Mouse (Mus musculus) liver, embryonic 12.5 days (tissue): ENCODE results near the gene Qpctl. TPM values are rescaled to one million over a fixed set of nuclear protein-coding genes. Genes with fewer than 3 reads are reported as not detected.

Experiments
- ATAC-seq: fragments of 200-750 bp; cut with Nextera tagmentation; 2 replicates; pipeline ENCODE4 v1.8.0; 2017; ENCODE audit warnings: moderate number of reproducible peaks, mild to moderate bottlenecking, moderate library complexity
- H3K27ac ChIP-seq: fragments of 300-500 bp; sonication (generic); 2 replicates; pipeline ENCODE4 v1.5.1; 2016; ENCODE audit warnings: mild to moderate bottlenecking
- H3K27me3 ChIP-seq: fragments of 300-500 bp; sonication (generic); replicated peaks from 2 replicates; pipeline ENCODE4 v1.6.1; 2016; ENCODE audit warnings: mild to moderate bottlenecking, moderate library complexity
- H3K36me3 ChIP-seq: fragments of 300-500 bp; sonication (generic); 2 replicates; pipeline ENCODE4 v1.6.1; 2016; ENCODE audit warnings: mild to moderate bottlenecking, moderate library complexity
- H3K4me1 ChIP-seq: fragments of 300-500 bp; sonication (generic); 2 replicates; pipeline ENCODE4 v1.6.1; 2016
- H3K4me2 ChIP-seq: fragments of 300-500 bp; sonication (generic); 2 replicates; pipeline ENCODE4 v1.6.1; 2016; ENCODE audit warnings: mild to moderate bottlenecking, moderate library complexity
- H3K4me3 ChIP-seq: fragments of 300-500 bp; sonication (generic); 2 replicates; pipeline ENCODE4 v1.5.1; 2016; ENCODE audit warnings: mild to moderate bottlenecking, moderate library complexity
- H3K9ac ChIP-seq: fragments of 300-500 bp; sonication (generic); 2 replicates; pipeline ENCODE4 v1.6.1; 2016; ENCODE audit warnings: mild to moderate bottlenecking, moderate library complexity
- H3K9me3 ChIP-seq: fragments of 300-500 bp; sonication (generic); replicated peaks from 2 replicates; pipeline ENCODE4 v1.6.1; 2016; ENCODE audit warnings: mild to moderate bottlenecking, moderate library complexity
- WGBS: fragments of 180-500 bp; shearing (Covaris S2); methylation state at CpG from one replicate; pipeline ENCODE4 v1.1.7; 2016; ENCODE audit not compliant: insufficient replicate concordance; 5-methylcytosine and 5-hydroxymethylcytosine counted together
- polyA plus RNA-seq: library from polyadenylated mRNA; unstranded; fragments of >200 nt; fragmentation: Nextera tagmentation; extraction: Ambion mirVana; gene quantifications from 2 replicates; pipeline ENCODE4 v1.2.1, GENCODE M21; 2016

Qpctl gene
- polyA plus RNA-seq, 1 experiment from 2014 or later, result 5.5 TPM

DNA sequence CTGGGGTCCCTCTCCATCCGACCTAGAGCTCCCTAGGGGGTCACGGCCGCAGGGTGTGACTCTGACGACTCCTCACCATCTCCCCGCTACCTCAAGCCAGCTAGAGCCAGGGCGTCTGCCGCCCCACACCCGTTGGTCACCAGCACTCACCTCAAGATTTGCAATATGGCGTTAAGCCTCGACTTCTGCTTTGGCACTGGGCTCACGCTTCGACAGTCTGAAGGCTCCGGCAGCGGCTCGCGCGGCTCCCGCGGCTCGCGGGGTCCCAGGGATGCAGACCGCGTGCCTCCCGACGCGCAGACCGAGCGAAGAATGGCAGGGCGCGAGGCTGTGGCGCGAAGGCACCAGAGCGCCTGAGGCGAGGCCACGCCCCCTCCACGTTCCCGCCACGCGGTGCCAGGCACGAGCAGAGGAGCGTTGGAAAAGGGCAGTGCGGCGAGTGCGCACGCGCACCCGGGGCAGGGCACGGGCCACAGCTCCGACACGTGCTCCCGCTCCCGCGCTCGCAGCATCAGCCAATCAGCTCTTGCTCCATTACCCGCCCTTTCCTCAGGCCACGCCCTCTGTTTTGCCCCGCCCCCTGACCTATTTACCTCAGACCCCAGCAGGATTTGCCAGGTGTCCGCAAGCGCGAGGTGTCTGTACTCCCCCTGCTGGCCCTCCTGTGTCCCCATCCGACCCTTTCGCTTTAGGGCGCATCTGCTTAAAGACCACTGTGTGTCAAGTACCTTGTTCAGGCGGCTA, 30.9 kb downstream of the Qpctl start, which contains the start of gene Gm4969:
TSS of gene Gm4969 (minus strand) at position 341 of the 744 bp plus-strand sequence.
- H3K4me3 ChIP-seq, result 0 out of 2 replicates have a peak within 1 kb of the TSS, but pooled peaks have one; percentile 8
- H3K4me1 ChIP-seq, result peaks cover 29% of the 10 kb centered on the region
- H3K27ac ChIP-seq, result no peak within 1 kb of the TSS
- no peak within 1 kb of the TSS for H3K9ac ChIP-seq
- H3K27me3 ChIP-seq, result peaks cover 16% of the 10 kb centered on the region
- H3K36me3 ChIP-seq, result no peaks in the 10 kb centered on the region
- H3K9me3 ChIP-seq, result peaks cover 8% of the 10 kb centered on the region
- H3K4me2 ChIP-seq, result peak within 1 kb of the TSS; percentile 95
- 21% methylated on average over 64 of the region's 64 CpGs for WGBS
- ATAC-seq, result no peak

DNA sequence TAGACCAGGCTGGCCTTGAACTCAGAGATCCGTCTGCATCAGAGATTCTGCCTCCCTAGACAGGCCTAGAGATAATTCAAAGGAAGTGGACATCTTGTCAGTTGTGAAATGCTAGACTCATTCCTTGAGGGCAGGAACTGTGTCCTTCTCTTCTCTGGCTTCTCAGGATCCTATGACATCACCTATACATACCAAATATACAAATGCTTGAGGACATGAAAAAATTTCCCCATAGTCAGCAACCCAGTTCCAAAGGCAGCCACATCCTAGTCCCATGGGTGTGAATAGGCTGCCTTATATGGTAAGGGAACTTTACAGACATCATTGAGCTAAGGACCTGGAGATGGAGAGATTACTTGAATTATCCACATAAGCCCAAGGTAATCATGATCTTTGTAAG, 39.5 kb downstream of the Qpctl start:
- H3K27ac ChIP-seq, result no peak overlapping the region
- no peaks in the 10 kb centered on the region for H3K36me3 ChIP-seq
- no peak for ATAC-seq
- H3K4me2 ChIP-seq, result no peak overlapping the region
- WGBS, result 66% methylated on average over 1 of the region's 1 CpGs
- H3K27me3 ChIP-seq, result peaks cover 37% of the 10 kb centered on the region
- H3K9me3 ChIP-seq, result no peaks in the 10 kb centered on the region
- H3K4me1 ChIP-seq, result no peaks in the 10 kb centered on the region
- H3K4me3 ChIP-seq, result no peak overlapping the region
- no peak overlapping the region for H3K9ac ChIP-seq

DNA sequence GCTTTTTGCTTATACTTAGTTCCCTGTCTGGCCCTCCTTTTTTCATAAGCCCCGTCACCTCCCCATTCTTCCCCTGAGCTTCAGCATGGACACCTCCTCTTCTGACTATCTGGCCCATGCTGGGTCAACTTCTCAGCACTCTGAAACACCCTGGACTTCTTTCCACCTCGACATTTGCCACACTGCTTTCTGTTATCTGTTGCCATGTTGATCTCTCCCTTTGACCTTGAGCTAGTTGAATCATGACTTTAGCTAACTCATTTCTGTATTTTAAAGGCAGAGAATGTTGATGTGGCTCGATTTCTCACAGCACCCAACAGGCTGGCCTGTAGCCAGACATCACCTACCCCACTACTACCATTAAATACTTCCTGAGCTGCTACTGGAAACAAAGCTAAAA, 41.7 kb downstream of the Qpctl start:
- 28% methylated on average over 3 of the region's 3 CpGs for WGBS
- H3K9me3 ChIP-seq, result no peaks in the 10 kb centered on the region
- H3K36me3 ChIP-seq, result no peaks in the 10 kb centered on the region
- H3K9ac ChIP-seq, result no peak overlapping the region
- H3K4me2 ChIP-seq, result no peak overlapping the region
- no peak overlapping the region for H3K4me3 ChIP-seq
- no peak overlapping the region for H3K27ac ChIP-seq
- H3K27me3 ChIP-seq, result peaks cover 45% of the 10 kb centered on the region
- H3K4me1 ChIP-seq, result no peaks in the 10 kb centered on the region
- no peak for ATAC-seq

DNA sequence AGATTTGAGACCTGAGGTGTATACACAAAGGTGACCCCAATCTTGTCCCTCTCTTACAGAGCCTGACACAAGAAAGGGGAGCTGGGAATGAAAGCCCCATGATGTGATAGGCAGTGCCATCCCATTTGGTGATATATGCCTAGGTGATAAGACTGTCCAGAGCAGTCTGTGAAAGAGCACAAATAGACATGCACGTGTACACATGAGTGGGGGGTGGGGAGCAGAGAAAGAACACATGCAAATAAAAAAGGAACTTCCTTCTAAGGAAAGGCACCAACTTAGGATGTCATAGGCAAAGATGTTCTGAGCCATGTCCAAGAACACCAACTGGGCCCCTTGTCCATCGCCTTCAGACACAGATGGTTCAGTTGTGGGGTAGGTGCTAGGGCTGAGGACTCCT, 44.6 kb downstream of the Qpctl start:
- H3K4me2 ChIP-seq, result no peak overlapping the region
- no peaks in the 10 kb centered on the region for H3K9me3 ChIP-seq
- H3K27ac ChIP-seq, result no peak overlapping the region
- no peaks in the 10 kb centered on the region for H3K36me3 ChIP-seq
- H3K9ac ChIP-seq, result no peak overlapping the region
- no peaks in the 10 kb centered on the region for H3K4me1 ChIP-seq
- ATAC-seq, result no peak
- no peak overlapping the region for H3K4me3 ChIP-seq
- 51% methylated on average over 2 of the region's 2 CpGs for WGBS
- H3K27me3 ChIP-seq, result peaks cover 54% of the 10 kb centered on the region

DNA sequence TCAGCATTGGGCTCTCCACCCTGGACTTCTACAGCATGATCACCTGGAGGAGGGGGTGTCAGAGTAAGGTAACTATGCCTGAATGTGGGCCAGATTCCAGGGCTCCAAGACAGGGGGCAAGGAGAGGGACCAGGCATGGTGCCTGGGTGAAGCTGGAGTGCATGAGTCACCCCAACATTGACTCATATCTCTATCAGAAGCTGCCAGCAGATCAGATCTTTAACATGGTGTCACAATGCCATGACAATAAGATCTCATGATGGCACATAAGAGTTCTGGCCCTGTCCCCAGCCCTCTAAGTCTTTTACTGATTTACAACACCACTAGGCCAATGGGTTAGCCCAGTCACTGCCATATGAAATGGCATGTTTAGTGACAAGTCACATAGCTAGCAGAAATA, 45.4 kb downstream of the Qpctl start:
- H3K4me2 ChIP-seq, result no peak overlapping the region
- H3K9me3 ChIP-seq, result no peaks in the 10 kb centered on the region
- no peak for ATAC-seq
- H3K4me3 ChIP-seq, result no peak overlapping the region
- no peak overlapping the region for H3K9ac ChIP-seq
- H3K36me3 ChIP-seq, result no peaks in the 10 kb centered on the region
- no peaks in the 10 kb centered on the region for H3K4me1 ChIP-seq
- H3K27me3 ChIP-seq, result peaks cover 58% of the 10 kb centered on the region
- H3K27ac ChIP-seq, result no peak overlapping the region

DNA sequence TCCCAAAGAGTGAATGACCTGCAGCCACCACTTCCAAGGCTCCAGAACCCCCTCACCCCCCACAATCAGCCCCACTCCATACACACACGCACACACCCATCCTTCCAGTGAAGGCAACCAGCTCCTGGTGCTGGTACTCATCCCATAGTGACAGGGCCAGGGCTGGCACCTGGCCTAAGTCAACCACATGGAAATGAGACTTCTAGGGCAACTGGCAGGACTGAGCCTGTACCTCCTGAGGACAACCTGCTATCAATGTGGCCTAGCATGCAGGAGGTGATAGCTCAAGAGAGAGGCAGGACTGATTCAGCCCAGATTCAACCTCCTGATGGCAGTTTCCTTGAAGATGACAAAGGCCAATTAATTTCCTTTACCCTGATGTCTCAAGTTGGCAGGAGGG, 48.8 kb downstream of the Qpctl start:
- ATAC-seq, result no peak
- Histone ChIP-seq H3K9me3 (no peaks in the 10 kb centered on the region), H3K36me3 (no peaks in the 10 kb centered on the region), H3K27ac (no peak overlapping the region), H3K4me2 (no peak overlapping the region), H3K27me3 (peaks cover 81% of the 10 kb centered on the region), H3K9ac (no peak overlapping the region), H3K4me3 (no peak overlapping the region), H3K4me1 (peaks cover 23% of the 10 kb centered on the region)
- 56% methylated on average over 1 of the region's 1 CpGs for WGBS

DNA sequence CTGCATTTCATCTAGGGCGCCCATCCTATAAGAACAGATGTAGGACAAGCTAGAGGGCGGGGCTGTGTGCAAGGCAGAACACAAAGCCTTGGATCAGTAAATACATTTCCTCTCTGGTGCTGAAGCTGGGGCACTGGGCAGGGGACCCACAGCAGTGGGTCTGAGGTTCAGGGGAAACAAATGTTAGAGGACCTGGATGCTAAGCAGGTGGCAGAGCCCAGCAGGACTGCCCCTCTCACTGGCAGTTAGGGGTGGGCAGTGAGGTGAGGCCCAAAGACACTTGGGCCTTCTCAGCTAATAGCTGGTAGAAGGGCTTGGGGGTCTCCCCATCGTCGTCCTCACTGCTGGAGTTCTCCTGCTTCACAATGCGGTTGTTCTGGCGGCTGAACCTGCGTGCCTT, 50.3 kb downstream of the Qpctl start:
- Histone ChIP-seq H3K27me3 (peaks cover 88% of the 10 kb centered on the region), H3K9ac (no peak overlapping the region), H3K9me3 (no peaks in the 10 kb centered on the region), H3K27ac (no peak overlapping the region), H3K4me1 (peaks cover 38% of the 10 kb centered on the region), H3K36me3 (no peaks in the 10 kb centered on the region), H3K4me3 (no peak overlapping the region), H3K4me2 (no peak overlapping the region)
- no peak for ATAC-seq
- WGBS, result 63% methylated on average over 7 of the region's 7 CpGs

DNA sequence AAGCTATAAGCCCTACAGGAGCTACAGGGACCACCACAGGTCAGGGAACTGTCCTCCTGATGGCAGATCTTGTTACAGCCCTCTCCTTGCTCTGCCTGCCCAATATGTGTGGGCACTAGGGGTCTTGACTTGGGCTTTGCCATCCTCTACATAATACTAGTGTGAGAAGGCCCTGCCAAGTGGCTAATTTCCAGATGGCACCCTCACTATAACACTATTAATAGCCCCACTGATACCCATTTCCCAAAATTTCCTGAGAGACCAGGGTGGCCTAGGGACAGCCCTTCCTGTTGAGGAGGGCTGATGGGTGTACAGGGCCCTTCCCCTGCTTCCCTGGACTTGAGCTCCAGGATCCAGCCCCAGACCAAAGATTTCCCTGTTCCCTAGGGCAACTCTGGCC, 51.2 kb downstream of the Qpctl start:
- no peaks in the 10 kb centered on the region for H3K9me3 ChIP-seq
- no peak overlapping the region for H3K9ac ChIP-seq
- H3K36me3 ChIP-seq, result no peaks in the 10 kb centered on the region
- peaks cover 91% of the 10 kb centered on the region for H3K27me3 ChIP-seq
- no peak overlapping the region for H3K4me2 ChIP-seq
- H3K4me3 ChIP-seq, result no peak overlapping the region
- ATAC-seq, result no peak
- peaks cover 48% of the 10 kb centered on the region for H3K4me1 ChIP-seq
- H3K27ac ChIP-seq, result no peak overlapping the region

DNA sequence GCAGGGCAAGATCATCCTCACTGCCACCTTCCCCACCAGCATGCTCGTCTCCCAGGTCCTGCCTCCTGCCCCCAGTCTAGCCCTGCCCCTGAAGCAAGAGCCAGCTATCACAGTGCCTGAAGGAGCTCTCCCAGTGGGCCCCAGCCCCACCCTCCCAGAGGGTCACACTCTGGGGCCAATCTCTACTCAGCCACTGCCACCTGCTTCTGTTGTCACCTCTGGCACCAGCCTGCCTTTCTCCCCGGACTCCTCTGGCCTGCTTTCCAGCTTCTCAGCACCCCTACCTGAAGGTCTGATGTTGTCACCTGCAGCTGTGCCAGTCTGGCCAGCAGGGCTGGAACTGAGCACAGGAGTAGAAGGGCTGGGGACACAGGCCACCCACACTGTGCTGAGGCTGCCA, 51.9 kb downstream of the Qpctl start:
- no peak overlapping the region for H3K9ac ChIP-seq
- peaks cover 54% of the 10 kb centered on the region for H3K4me1 ChIP-seq
- 15% methylated on average over 2 of the region's 2 CpGs for WGBS
- no peaks in the 10 kb centered on the region for H3K36me3 ChIP-seq
- ATAC-seq, result no peak
- H3K27ac ChIP-seq, result no peak overlapping the region
- no peak overlapping the region for H3K4me2 ChIP-seq
- H3K4me3 ChIP-seq, result no peak overlapping the region
- no peaks in the 10 kb centered on the region for H3K9me3 ChIP-seq
- peaks cover 91% of the 10 kb centered on the region for H3K27me3 ChIP-seq

DNA sequence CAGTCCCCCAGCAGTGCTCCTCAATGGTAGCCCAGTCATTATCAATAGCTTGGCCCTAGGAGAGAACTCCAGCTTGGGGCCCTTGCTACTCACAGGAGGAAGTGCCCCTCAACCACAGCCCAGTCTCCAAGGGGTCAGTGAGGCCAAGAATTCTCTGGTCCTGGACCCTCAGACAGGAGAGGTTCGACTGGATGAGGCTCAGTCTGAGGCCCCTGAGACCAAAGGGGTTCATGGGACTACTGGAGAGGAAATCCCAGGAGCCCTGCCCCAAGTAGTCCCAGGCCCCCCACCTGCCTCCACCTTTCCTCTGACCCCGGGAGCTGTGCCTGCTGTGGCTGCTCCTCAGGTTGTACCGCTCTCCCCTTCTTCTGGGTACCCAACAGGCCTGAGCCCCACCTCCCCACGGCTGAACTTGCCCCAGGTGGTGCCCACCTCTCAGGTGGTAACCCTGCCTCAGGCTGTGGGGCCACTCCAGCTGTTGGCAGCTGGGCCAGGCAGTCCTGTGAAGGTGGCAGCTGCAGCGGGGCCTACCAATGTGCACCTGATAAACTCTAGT, 52.6 kb downstream of the Qpctl start:
- Histone ChIP-seq H3K9me3 (no peaks in the 10 kb centered on the region), H3K27ac (peak overlapping the region; percentile 17; the same call in 1 of the 2 replicates), H3K9ac (no peak overlapping the region), H3K36me3 (no peaks in the 10 kb centered on the region), H3K4me1 (peaks cover 60% of the 10 kb centered on the region), H3K27me3 (peaks cover 91% of the 10 kb centered on the region), H3K4me2 (peak overlapping the region; percentile 98), H3K4me3 (peak overlapping the region; percentile 66)
- WGBS, result 45% methylated on average over 5 of the region's 5 CpGs
- ATAC-seq, result no peak

DNA sequence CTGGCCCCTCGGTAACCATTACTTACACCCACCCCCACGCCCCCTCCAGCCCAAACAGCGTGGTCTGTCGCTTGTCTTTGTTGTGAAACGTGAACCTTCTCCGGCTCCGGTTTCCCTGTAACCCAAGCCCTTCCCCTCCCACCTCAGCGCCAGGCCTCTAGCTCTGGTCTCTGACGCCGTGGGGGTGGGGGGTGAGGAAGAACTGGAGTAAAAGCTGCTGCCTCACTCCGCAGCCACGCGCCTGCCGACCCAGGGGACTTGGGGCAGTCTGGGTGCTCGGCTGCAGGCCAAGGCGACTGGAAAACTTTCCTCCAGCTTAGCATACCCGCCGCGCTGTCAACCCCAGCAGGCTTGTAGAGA, 53.4 kb downstream of the Qpctl start:
- peaks cover 95% of the 10 kb centered on the region for H3K27me3 ChIP-seq
- H3K27ac ChIP-seq, result peak overlapping the region; percentile 80; the same call in 1 of the 2 replicates

DNA sequence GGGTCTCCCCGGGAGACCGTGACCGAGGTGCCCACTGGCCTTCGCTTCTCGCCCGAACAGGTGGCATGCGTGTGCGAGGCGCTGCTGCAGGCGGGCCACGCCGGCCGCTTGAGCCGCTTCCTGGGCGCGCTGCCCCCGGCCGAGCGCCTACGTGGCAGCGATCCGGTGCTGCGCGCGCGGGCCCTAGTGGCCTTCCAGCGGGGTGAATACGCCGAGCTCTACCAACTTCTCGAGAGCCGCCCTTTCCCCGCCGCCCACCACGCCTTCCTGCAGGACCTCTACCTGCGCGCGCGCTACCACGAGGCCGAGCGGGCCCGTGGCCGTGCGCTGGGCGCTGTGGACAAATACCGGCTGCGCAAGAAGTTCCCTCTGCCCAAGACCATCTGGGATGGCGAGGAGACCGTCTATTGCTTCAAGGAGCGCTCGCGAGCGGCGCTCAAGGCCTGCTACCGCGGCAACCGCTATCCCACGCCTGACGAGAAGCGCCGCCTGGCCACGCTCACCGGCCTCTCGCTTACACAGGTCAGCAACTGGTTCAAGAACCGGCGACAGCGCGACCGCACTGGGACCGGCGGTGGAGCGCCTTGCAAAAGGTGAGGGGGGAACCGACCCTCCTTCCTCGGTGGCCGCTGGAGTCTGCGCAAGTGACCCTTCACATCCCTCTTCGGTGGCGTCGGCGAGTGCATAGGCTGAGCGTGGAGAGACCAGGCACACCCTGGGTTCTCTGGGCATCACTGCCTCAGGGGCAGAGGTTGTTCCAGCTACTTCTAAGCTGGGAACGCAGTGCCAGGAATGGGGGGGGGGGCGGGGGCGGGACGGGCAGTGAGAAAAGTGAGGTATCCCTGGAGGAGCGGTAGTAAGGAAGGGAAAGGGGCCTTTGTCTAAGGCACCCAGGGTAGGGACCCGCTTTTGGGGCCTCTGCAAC, 54.0 kb downstream of the Qpctl start:
- no peak for ATAC-seq
- peak overlapping the region; percentile 75 for H3K9ac ChIP-seq
- peaks cover 98% of the 10 kb centered on the region for H3K27me3 ChIP-seq
- no peaks in the 10 kb centered on the region for H3K36me3 ChIP-seq
- peak overlapping the region; percentile 66 for H3K4me3 ChIP-seq
- peak overlapping the region; percentile 98 for H3K4me2 ChIP-seq
- WGBS, result under 1% methylated on average over 85 of the region's 87 CpGs
- H3K9me3 ChIP-seq, result no peaks in the 10 kb centered on the region
- H3K4me1 ChIP-seq, result peaks cover 60% of the 10 kb centered on the region
- peak overlapping the region; percentile 80 for H3K27ac ChIP-seq

More for the DNA sequence above, 53.4 kb downstream of the Qpctl start:
- no peak for ATAC-seq
- H3K4me2 ChIP-seq, result peak overlapping the region; percentile 98
- no peaks in the 10 kb centered on the region for H3K36me3 ChIP-seq
- WGBS, result 2% methylated on average over 19 of the region's 19 CpGs
- no peaks in the 10 kb centered on the region for H3K9me3 ChIP-seq
- peak overlapping the region; percentile 75 for H3K9ac ChIP-seq
- peak overlapping the region; percentile 66 for H3K4me3 ChIP-seq
- H3K4me1 ChIP-seq, result peaks cover 60% of the 10 kb centered on the region
